Mouse (Mus musculus) R1 (cell line): ENCODE data around the gene Mdfi.

Experiments used
- DNase-seq: peaks from one replicate; pipeline ENCODE4 v3.0.0-alpha.2; 2018; ENCODE audit warnings: low read depth, low spot score

Gene Mdfi

DNA sequence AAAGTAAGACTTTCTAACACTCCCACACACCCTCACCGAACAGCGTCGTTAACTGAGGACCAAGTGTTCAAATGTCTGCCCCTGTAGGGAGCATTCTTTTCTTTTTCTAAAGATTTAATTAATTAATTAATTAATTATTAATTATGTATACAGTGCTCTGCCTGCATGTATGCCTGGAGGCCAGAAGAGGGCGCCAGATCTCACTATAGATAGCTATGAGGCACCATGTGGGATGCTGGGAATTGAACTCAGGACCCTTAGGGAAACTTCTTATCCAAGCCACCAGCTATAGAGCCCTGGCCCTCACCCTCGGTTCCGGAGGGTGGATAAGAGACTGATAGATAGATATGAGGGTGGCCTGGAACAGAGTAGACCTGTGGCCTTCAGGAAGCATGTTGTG is 13.5 kb upstream of the Mdfi start:
- DNase-seq = peak; percentile 49

DNA sequence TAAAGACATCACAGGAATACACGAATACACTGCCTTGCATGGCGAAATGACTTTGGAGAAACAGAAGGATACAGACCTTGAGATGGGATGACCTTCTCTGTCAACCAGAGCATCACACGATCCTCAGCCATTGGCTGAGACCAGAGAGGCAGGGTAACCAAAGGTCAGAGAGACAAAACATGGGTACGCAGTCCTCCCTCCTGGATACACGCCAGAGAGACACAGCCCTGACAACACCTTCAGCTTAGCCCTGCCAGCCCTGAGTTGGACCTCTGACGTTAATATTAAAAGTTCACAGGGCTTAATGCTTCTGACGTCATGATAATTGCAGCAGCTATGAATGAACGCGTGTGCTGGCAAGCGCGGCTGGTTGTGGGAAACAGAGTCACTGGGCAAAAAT is 11.1 kb upstream of the Mdfi start:
- DNase-seq = no peak

DNA sequence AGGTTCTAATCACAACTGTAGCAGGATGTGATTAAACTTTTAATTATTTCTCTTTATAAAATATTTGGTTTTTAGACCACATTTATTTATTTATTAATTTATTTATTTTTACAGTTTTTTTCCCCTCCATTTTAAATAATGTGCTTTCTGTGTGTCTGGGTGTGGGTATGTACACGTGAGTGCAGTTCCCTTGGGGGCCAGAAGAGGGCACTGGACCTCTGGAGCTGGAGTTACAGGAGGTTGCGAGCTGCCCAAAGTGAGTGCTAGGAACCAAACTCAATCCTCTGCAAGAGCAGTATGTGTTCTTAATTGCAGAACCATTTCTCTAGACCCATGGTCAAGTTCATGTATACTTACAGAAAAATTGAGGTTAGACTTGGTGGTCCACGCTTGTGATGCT is 9.0 kb upstream of the Mdfi start:
- peak; percentile 63 for DNase-seq

DNA sequence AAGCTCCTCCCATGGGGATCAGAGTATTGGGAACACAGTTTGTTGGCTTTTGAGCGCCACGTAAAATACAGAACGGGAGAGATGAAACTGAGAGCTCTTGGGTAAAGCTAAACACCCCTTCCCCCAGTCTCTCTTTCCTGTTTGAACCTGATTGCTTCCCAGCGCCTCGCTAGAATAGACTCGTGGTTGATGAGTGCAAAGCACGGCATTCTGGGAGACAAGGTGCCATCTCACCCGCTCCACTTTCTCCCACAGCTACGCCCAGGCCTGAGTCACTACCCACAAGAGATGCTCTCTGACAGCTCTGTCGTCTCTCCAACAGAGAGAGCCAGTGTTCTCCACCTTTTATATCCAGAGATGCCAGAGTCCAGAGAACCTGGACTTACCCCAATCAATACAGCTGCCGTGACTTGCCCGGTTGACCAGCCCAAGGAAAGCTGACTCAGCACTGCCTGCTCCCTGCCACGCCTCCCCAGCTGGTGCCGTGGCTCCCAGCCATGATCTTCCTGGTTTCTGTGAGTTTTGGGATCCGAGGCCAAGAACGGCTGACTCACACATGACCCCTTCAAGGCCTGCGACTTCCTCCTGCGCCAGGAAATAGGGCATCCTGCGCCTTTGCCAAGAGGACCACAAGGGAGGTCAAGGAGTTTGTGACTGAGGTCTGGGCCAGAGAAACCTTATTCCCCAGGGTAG is 7.6 kb upstream of the Mdfi start:
- DNase-seq = no peak

DNA sequence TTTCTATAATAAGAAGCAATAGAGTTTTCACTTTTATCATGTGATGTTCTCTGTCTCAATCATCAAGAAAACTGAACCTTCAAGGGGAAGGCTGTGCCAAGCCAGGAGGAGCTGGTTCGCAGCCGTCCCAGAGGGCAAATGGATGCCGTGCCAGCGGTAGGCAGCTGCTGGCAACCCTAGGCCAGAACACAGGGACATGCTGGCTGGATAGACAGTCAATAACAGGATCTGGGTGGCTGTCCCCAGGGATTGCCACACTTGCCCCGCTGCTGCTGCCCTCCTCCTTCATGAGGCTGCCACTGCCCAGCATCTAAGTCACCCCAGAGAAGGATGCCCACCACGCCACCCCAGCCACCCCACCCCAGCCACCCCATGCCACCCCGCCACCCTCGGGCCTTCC is 7.0 kb upstream of the Mdfi start:
- DNase-seq = no peak

DNA sequence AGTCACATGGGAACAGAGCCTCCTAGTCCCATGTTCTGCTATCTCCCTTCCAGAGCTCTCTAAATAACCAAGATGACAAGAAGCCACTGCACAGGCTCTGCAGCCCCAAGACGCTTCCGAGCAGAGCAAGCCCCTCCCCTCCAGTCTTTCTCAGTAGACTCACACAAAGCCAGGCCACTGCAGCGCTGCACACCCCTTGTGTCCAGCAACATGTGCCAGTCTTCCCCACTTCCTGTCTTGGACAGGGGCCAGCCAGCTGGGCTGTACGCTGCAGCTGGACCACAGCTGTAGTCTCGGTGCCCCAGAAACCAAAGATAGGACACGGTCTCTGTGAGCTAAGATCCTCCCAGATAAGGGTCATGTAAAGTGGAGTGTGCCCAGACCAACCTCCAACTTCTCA is 3.3 kb upstream of the Mdfi start:
- no peak for DNase-seq

DNA sequence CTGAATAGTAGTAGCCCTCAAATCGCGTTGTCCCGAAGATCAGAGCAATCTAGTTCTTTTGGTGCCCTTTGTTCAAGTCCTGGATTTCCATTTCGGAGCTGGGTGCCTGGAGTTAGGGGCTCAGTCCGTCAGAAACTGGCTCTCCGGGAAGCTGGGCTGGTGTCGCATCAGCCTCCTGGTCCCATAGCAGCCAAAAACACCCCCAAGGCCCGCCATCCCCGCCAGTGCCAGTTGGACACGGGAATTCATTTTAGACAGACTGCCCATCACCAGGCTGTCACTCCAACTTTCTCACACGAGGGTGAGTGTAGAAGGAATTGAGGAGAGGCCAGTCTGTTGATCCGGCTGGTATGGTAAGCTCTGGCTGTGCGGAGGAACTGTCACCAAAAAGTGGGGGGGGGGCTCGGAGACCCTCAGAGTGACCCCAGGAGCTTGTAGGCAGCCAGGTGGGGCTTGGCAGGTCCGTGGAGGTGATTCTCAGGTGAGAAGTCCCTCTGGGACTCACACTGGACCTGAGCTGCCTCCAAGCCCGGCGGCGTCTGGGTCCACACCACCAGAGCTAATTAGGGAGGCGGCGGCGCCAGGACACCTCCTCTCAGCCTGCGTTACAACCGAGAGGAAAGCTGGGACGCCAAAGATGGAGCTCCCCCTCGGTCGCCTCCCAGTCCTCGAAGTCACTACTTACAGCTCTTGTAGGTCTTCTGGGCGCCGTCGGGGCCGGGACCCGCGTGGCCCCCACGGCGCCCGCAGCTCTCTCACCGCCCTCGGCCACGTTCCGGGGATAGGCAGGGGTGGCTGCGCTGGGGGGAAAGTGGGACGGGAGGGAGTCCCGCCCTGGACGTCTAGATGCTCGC is 636 bp downstream of the Mdfi start:
- peak; percentile 30 for DNase-seq

DNA sequence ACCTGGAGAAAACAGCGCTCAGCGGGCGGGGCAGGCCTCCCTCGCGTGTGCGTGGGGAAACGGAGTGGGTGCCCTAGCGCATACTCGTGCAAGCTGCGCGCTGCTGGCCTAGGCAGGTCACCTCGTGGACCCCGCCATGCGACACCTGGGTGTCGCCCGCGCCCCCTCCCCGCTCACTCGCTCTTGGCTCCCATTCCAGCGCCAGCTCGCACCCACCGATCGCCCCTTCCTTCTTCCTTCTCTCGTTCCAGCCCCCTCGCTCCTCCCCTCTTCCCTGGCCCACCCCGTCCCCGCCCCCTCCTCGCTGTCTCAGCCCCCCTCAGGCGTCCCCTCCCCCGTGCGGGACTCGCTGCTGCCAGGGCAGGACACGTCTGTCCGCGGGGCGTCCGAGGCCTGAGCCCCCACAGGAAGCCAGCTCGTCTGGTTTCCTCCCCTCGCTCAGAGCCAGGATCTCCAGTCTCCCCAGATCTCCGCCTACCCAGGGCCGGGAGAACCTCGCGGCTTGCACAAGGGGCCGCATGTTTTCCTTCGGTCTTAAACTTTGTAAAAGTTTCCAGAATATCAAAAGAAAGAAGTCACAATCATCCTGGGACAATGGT is 1.4 kb downstream of the Mdfi start:
- peak; percentile 73 for DNase-seq

DNA sequence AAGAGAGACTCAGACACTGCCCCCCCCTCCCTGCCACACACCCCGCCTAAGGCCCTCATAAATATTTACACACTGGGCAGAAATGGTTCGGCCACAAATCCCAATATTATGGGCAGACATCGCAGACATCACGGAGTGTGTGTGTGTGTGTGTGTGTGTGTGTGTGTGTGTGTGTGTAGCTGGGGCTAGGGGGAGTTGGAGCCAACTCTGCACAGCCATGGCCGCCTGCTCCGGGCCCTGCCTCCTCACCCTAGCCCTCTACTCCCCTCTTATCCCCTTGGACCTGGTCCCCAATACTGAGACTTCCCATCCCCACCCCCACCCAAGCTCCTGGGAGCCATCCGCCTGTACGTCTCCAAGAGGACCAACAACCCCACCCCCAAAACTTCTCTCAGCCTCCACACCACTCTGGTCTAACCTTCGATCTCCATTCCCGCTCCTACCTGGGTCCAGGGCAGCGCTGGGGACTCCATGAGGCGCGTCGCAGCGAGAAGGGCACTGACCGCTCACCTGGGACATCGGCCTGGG is 1.9 kb downstream of the Mdfi start:
- DNase-seq = peak; percentile 44

DNA sequence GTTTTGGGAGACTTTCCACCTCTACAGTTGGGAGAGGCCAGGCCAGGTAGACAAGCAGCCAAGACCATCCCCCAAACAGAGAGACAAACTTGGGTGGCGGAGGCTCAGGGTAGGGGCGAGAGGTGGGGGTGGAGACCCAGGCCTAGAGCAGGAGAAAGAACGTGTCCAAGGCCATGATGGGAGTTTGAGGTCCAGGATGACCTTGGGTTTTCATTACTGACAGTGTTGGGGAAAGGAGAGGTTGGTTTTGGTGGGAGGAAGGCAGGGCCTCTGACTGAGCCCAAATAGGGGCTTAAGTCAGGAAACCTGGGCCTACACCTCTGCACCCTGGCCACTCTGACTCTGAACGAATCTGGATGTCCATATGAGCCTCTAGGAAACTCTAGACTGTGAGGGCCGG is 2.7 kb downstream of the Mdfi start:
- no peak for DNase-seq

DNA sequence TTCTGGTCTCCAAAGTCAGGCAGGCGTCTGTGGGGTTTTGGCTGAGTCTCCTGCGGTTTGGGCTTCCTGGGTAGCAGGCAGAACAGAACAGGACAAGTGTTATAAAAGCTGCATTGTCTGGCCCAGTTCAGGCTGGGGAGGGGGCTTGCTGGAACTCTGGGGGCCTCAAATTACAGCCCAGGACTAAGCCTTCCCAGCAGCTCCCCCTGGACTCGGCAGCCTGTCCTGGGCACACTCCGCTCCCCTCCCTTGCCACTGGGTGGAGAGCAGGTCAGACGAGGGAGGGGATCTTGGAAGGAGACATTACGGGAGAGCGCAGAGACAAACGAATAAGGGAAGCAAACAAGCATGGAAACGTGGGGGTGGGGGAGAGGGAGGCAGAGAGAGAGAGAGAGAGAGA is 3.3 kb downstream of the Mdfi start:
- DNase-seq = no peak

DNA sequence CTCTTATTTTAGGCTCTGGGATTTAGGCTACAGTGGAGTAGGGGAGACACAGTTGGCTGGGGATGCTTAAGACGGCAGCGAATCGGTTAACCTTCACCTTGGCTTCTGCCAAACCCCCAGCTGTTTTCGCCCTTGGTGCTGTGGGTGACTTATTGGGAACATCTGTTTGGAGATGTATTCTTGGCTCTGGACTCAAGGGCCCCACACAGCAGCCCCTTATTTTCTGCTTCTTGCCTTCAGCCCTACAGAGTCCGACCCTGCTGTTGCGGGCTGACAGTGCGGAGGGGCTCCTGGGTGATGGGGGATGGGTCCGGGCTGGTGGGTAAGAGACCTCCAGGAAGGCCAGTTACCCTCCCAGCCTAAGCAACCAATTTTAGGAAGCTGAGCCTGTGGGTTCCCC is 13.2 kb downstream of the Mdfi start:
- no peak for DNase-seq

DNA sequence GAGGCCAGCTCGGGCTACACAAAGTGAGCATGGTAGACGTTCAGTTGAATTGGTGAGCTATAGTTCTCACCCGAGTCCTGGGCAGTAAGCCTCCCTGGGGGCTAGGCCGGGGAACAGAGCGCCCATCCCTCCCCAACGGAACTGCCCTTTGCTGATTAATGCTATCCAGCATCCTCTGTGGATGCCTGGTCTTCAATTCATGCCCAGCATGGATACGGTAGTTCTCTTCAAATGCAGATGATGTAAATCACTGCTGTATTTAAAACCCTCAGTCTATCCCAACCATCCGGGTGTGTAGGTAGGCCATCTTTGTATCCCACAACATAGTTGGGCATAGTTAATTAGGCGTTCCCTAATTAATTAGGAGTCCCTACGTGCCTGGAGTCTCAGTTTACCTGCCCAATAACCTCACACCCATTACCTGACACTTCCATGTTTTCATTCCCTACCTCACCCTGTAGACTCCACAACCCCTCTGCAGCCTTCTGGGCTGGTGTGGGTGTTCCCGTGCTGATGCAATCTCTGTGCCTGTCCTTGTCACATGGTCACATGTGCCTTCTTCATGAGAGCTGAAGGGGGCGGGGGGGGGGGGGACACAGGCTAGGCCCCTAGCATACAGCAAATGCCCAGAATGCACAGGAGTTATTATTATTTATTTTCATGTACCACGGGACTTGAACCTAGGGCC is 16.3 kb downstream of the Mdfi start:
- DNase-seq = peak; percentile 89

DNA sequence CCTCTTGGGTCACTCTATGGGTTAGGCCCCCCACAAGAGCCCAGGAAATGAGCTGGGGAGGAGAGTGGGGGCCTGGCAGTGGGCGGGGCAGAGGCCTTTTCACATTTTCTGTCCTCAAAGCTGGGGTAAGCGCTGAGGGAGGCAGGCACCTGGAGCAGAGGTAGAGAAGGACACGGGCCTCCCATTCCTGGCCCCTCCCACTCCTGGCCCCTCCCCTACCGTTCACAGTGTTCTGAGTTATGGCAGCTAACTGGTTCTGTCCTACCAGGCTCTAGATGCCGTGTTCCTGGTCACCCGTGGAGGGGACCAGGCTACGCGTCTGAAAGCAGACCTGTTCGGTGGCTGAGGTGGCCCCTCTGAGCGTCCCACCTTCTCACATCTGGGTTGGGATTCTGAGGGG is 19.0 kb downstream of the Mdfi start:
- peak; percentile 85 for DNase-seq

DNA sequence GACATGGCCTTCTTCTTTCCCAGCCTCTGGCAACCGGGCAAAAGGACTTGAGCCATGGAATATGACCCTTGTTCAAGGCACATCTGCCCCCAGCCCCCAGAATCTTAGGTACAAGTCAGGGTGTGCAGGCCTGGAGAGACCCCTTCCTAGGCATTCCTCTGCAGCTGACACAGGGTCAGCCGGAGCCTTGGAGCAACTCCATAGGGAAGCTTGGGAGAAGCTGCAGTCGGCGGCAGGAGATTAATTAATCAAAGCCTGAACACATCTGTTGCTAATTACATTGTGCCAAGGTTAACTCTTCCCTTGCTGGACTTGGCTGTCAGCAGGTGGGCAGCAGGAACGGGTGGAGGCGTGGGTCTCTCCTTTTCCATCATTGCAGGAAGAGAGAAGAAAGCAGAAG is 20.0 kb downstream of the Mdfi start:
- DNase-seq = no peak

DNA sequence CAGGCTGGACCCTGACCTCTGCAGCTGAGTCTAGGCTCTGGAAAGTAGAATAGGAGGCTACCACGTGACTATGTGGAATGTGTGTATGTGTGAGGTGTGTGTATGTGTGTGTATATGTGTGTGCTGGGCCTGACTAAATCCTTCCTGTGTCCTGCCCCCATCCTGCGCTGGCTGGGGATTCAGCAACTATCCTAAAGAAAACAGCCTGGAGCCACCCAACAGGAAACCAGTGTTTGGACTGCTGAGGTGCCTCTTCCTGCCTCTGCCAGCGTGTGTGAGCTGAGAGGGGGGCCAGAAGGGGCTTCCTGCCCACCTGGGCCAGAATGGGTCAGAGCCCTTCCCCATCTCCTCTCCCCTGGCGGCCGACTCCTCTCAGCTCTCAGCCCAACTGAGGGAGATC is 20.9 kb downstream of the Mdfi start:
- DNase-seq = no peak

DNA sequence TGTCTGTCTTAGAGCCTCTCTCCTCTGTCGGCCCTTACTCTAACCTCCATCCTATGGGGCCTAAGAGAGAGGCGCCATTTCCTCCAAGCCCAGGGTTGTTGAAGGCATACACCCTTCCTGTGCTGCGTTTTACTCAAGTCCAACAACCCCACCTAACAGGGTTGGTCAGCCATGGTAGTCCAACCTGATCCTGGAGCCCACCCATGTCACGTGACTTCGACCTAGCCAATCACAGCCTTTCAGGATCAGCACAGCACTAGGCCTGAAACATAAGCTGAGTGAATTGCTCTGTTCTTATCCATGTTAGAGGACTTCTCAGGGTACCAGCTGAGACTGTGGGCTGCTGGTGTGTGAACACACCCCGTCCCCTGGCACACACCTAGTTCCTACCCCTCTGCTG is 22.3 kb downstream of the Mdfi start:
- peak; percentile 71 for DNase-seq

DNA sequence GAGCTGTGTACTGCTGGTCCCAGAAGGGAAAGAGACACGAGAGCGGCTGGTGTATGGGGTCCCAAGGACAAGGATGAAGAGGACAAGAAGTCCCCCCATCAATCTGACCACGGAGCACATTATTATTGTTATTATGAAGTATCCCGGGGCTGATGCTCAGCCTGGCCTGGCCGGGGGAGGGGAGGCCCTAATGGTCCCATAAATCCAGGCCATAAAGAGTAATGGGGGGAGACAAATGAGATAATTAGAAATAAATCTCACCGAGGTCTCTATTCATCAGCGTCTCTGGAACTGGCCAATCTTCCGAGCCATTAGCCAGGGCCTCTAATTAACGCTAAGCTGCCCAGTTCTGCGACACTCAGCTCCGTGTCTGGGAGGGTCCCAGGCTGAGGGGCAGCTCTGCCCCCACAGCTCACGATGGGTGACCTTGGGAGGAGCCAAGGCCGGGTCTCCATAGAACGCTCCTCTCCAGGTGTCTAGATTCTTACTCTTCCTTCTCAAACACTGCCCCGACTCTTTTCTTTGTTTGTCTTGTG is 23.2 kb downstream of the Mdfi start:
- no peak for DNase-seq

DNA sequence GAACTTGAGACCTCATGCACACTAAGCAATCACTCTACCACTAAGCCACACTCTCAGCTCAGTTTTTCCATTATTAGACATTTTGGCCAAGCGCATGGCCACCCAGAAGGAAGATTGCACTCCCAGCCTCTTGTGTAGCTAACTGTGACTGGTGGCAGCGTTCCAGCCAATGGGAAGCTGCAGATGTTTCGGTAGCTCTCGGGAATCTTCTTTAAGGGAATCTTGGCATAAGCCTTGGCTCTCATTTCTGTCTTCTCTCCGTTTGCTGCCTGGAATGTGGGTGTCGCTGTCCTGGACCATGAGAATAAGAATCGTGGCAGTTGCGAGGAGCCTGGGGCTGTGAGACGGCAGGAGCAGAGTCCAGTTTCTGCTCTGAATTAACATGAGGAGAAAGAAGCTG is 28.3 kb downstream of the Mdfi start:
- no peak for DNase-seq

DNA sequence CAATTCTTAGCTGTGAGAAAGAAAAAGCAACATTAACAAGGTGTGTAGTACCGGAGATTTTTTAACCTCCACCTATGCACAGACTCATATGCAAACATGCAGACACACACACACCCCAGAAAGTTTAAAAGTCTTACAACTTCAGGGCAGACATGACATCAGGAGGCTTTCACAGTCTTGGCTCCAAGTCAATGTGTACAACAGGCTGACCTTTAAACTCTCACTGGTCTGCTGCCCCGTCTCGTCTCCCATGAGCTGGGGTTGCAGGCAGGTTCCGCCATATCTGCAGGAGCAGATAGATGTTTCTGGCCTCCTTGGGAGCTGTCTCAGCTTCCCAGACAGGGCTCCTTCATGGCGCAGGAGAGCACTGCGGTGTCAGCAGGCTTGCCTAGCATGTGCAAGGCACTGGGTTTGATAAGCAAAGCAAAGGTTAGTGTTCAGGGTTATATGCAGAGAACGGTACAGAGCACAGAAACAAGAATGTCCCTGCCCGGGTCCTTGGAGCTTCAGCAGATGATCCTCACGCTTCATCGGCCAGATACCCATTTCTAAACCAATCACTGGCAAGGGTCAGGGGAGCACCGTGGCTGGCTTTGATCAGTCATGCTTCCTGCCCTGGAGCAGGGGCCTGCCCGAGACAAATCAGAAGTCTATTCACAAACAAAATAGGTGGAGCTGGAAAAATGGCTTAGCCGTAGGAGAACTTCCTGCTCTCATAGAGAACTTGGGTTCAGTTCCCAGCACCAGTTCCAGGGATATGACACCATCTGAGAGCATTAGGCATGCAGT is 29.2 kb downstream of the Mdfi start:
- peak; percentile 73 for DNase-seq

DNA sequence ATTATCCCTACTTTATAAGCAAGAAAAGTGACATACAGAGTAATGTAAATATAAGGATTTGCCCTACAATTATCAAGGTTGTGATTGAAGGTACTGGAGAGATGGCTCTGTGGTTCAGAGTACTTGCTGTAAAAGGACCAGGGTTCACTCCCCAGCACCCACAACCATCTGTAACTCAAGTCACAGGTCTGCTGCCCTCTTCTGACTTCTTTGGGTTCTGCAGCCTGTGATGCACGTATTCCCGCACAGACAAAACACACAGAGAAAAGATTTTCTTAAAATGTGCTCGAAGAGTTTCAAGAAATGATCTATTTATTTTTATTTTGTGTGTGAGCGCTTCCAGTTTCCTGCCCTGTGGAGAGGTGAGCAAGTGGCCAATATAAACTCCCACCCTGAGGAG is 30.8 kb downstream of the Mdfi start:
- peak; percentile 77 for DNase-seq
